Mouse (Mus musculus): ENCODE measurements around the gene Dennd1c. TPM values are rescaled to one million over a fixed set of nuclear protein-coding genes. Genes with fewer than 3 reads are reported as not detected.

The Dennd1c gene
- 119 TPM for total RNA-seq (2023)

GRCm38 (mm10) chr17:57078336-57078735 is at the start of gene Dennd1c:
Gene Dennd1c (minus strand): TSS chr17:57078514.

DNA sequence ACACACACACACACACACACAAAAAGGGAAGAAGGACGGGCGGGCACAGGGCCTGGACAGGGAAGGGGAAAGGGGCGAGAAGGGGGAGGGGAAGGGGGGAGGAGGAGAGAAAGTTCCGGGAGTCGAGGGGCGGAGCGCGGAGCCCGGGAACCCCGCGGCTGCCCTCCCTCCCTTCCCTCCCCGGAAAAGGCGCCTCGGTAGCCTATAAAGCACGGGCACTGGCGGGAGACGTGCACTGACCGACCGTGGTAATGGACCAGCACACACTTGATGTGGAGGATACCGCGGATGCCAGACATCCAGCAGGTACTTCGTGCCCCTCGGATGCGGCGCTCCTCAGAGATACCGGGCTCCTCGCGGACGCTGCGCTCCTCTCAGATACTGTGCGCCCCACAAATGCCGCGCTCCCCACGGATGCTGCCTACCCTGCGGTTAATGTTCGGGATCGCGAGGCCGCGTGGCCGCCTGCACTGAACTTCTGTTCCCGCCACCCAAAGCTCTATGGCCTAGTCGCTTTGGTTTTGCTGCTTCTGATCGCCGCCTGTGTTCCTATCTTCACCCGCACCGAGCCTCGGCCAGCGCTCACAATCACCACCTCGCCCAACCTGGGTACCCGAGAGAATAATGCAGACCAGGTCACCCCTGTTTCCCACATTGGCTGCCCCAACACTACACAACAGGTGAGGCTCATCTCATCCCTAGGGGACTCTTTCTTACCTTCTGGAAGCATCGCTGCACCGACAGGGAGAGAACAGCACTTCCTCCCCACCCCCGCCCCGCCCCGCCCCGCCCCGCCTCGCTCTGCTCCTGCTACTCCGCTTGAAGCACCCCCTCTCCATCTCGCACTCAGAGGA is 27.1 kb upstream of the Dennd1c start, which contains the start of gene Tnfsf9:
Gene Tnfsf9 (plus strand): TSS at position 145 of the 854 bp plus-strand sequence.

GRCm38 (mm10) chr17:57087049-57087832 is 8.9 kb upstream of the Dennd1c start, which contains the start of gene Tubb4a:
Gene Tubb4a (minus strand): TSS chr17:57087782.

GRCm38 (mm10) chr17:57059486-57059977 is 18.8 kb downstream of the Dennd1c start, which contains the start of gene Slc25a23:
Gene Slc25a23 (minus strand): TSS chr17:57059863.

GRCm38 (mm10) chr17:57058891-57059485 is 19.3 kb downstream of the Dennd1c start, which contains the start of gene Crb3:
Gene Crb3 (plus strand): TSS chr17:57059105.

GRCm38 (mm10) chr17:57041554-57041953 is 36.8 kb downstream of the Dennd1c start, which contains the start of gene Slc25a41:
Gene Slc25a41 (minus strand): TSS chr17:57041654.

GRCm38 (mm10) chr17:57030931-57031660 is 47.2 kb downstream of the Dennd1c start, which contains the start of gene Khsrp:
Gene Khsrp (minus strand): TSS chr17:57031522.

Other genes starting within 250 kb of the Dennd1c start
- 11.5 TPM for gene Rfx2, start 247.5 kb downstream of the Dennd1c start, total RNA-seq (2023)
- not detected for gene Acsbg2, start 204.1 kb downstream of the Dennd1c start, total RNA-seq (2023)
- gene 1700061G19Rik, start 203.0 kb downstream of the Dennd1c start, total RNA-seq (2023) = 0.47 TPM
- gene Mllt1, start 143.1 kb downstream of the Dennd1c start, total RNA-seq (2023) = 32.9 TPM
- not detected for gene Acer1, start 96.4 kb downstream of the Dennd1c start, total RNA-seq (2023)
- 19.8 TPM for gene Clpp, start 88.2 kb downstream of the Dennd1c start, total RNA-seq (2023)
- gene Alkbh7, start 81.2 kb downstream of the Dennd1c start, total RNA-seq (2023) = 9.5 TPM
- gene Pspn, start 78.5 kb downstream of the Dennd1c start, total RNA-seq (2023) = not detected
- 64.2 TPM for gene Gtf2f1, start 67.2 kb downstream of the Dennd1c start, total RNA-seq (2023)
- gene Gm17949, start 67.0 kb downstream of the Dennd1c start, total RNA-seq (2023) = not detected
- gene Khsrp, start 47.0 kb downstream of the Dennd1c start, total RNA-seq (2023) = 118 TPM
- not detected for gene Slc25a41, start 36.9 kb downstream of the Dennd1c start, total RNA-seq (2023)
- 2.2 TPM for gene Crb3, start 19.4 kb downstream of the Dennd1c start, total RNA-seq (2023)
- gene Slc25a23, start 18.7 kb downstream of the Dennd1c start, total RNA-seq (2023) = 26.8 TPM
- gene Tubb4a, start 9.3 kb upstream of the Dennd1c start, total RNA-seq (2023) = 2.1 TPM
- 0.88 TPM for gene Tnfsf9, start 26.8 kb upstream of the Dennd1c start, total RNA-seq (2023)
- gene Cd70, start 71.3 kb upstream of the Dennd1c start, total RNA-seq (2023) = not detected
- 0.50 TPM for gene Tnfsf14, start 115.7 kb upstream of the Dennd1c start, total RNA-seq (2023)
- gene C3, start 149.6 kb upstream of the Dennd1c start, total RNA-seq (2023) = 2.7 TPM
- gene Gpr108, start 169.9 kb upstream of the Dennd1c start, total RNA-seq (2023) = 33.2 TPM
- gene Trip10, start 170.9 kb upstream of the Dennd1c start, total RNA-seq (2023) = 3.5 TPM
- 148 TPM for gene Vav1, start 200.6 kb upstream of the Dennd1c start, total RNA-seq (2023)